Mouse (Mus musculus) c-Kit-positive CD71-negative TER-119-negative erythroid progenitor cells, embryonic 14.5 days (primary cell): ENCODE results near the gene Rad17.
A peak's percentile ranks its signal among the peaks of the same experiment; 100 is the strongest.

Source experiments
- DNase-seq: peaks from one replicate; pipeline ENCODE4 v3.0.0-alpha.2; 2013; ENCODE audit warnings: low read depth

The Rad17 gene

DNA sequence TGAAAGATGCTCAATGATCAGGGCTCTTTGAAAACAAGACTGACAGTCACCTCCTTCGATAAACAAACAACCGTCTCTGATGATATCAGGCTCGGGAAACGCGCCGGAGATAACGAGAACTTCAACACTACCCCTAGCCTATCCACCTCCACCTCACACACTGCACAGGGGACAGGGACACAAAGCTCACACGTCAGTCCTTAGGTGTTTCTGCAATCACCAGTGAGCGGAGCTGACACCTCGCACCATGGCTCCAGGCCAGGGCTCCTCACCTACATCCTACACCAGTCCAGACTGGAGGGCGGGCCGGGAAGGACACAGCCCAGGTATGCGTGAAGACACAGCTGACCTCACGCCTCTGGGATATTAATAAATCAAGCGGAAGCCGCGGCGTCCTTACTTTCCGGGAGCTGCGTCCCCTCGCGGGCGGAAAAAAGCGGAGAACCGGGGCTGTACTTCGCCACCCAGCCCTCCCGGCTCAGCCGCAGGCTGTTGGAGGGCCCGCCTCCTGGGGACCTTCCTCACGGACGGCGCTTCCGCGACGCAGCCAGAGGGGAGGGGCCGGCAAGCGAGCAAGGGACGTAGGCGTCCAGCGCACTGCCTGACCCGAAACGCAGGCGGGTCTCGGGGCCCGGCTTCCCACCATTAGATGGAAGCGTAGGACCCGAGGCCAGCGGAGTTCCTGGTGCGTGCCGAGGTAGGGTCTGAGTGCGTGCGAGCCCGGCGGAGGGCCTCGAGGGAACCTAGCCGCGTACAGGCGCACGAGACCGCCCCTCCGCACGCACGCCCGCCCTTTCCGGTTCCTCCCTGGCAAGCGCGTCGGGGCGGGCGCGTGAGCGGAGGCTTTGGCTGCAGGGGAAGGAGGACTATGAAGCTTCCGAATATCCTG is at the start of gene Rad17, which contains the start of gene Ak6:
Gene Rad17, minus strand, starts transcription at position 502 of the 889 bp plus-strand sequence.
Gene Ak6, plus strand, starts transcription at position 430 of the 889 bp plus-strand sequence.
- peak; percentile 86 for DNase-seq

DNA sequence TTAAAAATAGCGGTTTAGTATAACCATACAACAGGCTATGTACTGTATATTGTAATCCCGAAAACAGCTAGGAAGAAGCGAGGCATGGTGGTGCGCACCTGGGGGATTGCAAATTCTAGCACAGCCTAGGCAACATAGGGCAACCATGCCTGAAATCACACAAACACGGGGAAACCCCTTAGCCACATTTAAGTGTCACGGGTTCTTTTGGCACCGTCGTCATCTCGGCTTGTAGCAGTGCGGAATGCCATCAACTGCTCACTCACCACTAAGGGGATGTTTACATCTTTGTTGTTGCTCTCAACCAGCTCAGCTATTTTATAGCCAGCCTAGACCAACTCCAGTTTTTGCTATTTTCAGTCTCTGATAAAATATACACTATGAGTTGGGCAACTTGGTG is 48.0 kb upstream of the Rad17 start:
- no peak for DNase-seq

DNA sequence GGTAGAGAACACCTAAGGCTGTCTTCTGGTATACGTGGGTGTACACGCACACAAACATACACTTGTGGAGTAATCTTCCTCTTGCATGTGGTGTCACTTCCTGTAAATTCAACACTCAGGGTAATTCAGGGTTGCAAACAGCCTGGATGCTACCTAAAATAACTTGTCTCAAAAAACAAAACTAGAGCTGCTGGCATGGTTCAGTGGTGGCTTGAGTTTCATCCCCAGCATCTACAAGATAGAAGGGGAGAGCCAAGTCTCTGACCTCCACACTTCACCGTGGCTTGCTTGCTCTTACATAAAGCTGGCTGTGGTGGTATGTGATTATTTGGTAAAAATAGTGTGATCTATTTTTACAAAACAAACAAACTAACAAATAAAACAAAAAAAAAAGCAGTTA is 46.7 kb upstream of the Rad17 start:
- DNase-seq: no peak

DNA sequence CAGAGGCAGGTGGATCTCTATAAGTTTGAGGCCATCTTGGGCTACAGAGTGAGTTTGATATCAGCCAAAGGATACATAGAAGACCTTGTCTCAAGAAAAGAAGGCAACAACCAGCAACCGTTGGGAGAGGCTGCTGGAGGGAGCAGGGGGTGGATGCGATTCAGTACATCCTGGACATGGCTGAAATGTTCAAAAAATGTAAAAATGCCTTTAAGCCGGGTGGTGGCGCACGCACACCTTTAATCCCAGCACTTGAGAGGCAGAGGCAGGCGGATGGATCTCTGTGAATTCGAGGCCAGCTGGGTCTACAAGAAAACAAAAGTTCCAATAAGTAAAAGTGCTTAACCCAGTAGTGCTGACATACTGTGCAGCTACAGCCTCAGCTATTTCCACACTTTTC is 36.7 kb upstream of the Rad17 start:
- no peak for DNase-seq

DNA sequence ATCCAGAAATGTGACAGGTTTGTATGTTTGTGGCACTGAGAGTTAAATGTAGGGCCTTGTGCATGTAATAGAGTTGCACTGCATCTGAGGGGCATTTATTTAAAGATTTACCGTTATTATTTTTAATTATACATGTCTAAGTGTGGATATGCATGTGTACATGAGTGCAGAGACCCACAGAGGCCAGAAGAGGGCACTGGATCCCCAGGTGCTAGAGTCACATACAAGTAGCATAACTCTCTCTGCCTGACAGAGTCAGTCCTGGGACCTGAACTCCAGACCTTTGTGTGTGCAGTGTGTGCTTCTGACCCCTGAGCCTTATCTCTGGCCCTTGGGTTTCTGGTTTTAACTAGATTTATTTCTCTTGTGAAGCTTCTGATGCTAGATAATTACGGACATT is 33.5 kb upstream of the Rad17 start:
- no peak for DNase-seq

DNA sequence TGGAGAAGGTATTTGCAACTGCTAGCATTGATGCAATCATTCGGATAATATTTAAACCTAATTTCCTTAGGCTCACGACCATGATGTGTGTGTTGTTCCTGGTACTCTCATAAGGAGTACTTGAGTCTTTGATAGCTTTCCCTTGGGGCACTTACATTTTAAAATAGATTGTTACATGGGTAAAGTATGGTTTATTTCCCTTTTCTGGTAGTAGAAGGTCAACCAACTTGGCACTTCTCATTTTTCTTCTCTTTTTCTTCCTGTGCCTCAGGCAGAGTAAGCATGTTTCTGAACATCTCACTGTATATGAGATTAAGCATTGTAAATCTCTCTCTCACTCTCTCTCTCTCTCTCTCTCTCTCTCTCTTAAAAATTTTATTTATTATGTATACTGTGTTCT is 32.0 kb upstream of the Rad17 start:
- no peak for DNase-seq

DNA sequence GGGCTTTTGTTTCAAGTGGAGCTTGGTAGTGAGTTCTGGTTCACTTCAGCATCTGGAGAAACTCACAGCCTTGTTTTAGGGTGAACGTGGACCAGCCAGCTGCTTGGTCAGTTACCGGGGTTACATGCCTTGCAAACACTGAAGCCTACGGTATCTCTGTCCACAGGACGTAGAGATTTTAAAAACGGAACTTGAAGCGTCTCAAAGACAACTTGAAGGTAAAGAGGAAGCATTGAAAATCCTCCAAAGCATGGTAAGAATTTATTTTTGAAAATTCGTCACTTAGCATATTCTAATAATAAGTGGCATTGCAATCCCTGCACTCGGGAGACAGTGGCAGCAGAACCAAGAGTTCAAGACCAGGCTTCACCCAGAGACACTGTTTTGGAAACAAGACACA is 30.8 kb upstream of the Rad17 start:
- no peak for DNase-seq

DNA sequence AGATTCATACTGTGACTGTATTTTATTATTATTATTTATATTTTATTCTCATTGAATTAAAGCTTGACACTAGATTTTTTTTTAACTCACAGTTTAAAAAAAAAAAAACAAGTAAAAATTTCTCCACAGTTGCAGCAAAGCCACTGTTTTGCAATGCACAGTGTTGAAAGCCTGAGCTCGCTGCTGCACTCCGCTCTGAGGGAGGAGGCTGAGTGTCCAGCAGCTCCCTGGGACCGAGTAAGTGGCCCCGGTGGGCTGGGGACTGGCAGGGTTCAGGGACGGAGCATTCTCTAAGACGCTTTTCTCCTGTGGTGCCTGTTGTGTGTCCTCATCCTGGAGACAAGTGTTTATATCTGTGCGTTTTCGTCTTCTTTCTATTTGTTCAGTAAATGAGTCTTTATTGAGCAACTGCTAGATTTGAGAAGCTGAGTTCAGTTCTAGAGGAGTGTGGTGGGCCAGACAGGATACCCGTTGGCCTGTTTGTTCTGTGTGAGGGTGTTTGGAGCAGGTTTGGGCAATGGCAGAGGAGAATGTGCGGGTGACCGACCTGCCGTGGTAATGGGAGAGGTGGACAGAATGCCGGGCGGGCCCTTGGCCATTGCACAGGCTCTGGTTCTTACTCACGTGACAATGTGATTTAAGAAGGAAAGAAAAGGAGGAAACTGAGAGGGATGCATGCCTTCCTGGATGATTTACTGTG is 25.2 kb upstream of the Rad17 start:
- no peak for DNase-seq

DNA sequence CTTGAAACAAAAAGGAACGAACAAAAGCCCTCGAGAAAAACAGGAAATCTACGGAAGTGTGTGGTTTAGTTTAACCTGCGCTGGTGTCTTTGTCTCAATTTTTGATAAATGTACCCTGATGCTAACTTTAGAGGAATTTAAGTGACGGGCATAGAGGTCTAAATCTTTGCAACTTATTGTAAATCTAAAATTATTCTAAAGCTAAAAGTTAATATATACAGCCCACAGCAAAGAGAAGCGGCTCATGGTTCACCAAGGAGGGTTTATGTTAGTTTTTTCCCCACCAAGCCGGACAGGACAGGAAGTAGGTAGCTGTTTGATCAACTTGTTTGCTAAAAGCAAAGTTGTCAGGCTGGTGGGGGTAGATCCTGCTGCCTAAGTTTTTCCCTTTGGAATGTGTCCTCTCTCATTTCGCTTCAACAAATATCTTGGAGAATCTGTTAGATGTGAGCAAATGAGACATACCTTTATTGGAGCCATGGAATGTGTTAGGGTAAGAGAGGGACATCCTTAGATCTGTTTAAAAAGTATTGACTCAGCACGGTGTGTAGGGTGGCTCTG is 19.4 kb upstream of the Rad17 start:
- no peak for DNase-seq

DNA sequence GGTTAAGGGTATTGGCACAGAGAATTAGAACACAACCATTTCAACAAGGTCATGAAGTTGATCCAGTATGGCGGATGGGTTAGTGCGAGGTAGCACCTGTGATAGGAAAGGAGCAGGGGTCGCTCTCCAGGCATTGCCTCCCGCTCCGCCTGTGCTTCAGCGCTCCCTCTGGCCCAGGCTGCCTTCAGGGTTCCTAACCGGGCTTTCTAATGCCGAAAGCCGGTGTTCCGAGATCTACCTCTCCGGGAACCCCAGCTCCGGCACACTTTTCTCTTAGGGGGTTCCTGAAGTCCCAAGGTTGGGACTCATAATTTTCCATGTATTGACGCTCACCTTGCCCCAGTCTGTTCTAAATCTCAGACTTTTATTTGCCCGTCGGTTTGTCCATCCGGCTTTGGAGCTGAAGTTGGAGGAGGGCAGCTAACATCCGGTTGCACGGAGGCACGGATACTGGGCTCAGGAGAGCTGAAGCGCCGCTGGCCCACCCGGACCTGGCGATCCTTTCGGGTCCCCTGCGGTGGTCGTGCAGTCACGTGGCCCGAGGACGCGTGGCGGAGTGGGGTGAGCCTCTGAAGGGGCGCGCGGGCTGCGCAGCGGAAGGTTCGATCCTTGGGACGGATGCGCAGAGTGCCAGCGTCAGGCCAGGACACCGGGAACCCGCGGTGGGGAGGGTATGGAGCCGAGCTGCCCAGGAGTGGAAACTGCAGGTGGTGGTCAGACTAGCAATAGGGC is 18.6 kb upstream of the Rad17 start, which contains the start of gene Ccdc125:
Gene Ccdc125, plus strand, starts transcription at position 427 of the 732 bp plus-strand sequence.
- DNase-seq: no peak

DNA sequence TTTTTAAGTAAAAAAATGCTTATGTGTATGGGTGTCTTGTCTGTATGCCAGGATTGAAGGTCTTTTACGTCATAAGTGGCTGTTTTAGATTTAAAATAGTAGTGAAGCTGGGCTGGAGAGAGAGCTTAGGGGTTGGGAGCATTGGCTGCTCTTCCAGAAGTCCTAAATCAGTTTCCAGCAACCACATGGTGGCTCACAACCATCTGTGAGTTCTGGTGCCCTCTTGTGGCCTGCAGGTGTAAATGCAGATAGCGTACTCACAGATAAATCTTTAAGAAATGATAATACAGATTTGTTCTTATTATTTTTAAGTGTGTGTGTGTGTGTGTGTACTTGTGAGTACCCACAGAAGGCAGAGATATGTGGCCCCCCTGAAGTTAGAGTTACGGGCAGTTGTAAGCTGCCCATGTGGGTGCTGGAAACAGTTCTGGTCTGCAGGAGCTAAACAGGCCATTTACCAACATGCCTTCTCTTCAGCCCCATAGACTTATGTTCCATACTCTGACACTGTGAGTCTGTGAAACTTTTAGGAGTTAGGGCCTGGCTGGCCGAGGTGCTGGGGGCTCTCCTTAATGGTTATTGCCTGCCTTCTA is 9.1 kb upstream of the Rad17 start:
- DNase-seq: peak; percentile 68

DNA sequence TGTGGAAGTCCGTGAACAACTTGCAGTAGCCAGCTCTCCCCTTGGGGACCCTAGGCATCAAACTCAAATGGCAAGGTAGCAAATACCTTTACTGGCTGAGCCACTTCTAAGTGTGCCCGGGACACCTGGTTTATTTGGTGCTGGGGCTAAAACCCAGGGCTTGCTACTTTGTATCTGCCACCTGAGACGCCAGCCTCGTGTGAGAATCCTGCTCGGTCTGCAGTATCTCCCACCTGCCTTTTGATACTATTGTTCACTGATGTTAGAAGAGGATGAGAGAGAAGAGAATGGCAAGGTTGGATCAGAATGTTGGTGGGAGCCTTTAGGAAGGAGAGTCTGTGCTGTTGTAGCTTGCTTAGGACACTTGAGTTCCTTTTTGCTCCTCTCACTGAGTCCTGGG is 7.2 kb upstream of the Rad17 start:
- no peak for DNase-seq

DNA sequence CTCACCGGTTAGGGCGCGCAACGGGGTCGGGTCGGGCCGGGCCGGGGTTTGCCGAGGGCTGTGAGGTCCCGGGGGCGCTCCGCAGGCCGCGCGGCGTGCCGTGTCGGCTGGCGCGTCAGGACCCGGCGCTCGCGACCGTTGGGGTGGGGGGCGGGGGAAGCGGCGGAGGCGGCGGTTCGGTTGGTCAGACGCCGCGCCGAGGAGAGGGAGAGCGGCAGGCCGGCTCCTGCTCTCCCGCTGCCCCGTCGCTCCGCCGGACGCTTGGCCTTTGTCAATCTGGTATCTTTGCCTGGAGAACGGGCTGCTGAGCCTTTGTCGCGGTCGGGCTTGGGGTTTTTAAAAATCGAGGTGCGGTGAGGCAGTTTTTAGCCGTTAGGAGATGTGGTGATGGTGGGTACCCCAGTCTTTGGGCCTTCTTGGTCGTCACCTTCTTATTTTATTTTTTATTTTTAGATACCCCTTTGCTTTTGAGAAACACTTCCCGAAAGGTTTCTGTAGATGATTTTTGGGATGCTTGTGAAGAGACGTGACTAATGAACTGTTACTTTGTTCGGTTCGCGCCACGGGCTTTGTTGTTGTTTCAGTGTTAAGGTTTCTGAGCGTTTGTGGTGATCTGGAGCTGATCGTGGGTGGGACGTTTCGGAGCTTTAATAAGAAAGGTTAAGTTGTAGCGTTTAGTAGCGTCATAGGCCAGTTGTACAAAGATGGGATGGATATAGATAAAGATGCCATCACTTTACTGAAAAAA is 762 bp upstream of the Rad17 start, which contains the start of gene Taf9:
Gene Taf9, plus strand, starts transcription at position 141 of the 748 bp plus-strand sequence.
- no peak for DNase-seq

DNA sequence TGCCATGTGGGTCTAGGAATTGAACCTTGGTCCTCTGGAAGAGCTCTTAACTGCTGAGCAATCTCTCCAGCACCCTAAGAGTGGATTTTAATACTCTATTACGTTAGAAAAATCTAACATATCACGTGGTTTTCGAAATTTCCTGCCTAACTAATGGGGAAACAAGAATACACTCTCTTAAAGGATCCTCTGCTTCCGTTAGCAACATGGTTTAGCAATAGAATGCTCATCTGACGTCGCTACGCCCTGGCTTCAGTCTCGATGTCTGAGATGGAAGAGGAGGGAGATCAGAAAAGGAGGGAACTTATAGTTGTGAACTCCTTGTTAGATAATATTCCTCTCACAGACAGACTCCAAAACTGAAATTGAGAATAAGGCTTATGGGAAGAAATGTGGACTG is 2.6 kb downstream of the Rad17 start:
- DNase-seq: no peak

DNA sequence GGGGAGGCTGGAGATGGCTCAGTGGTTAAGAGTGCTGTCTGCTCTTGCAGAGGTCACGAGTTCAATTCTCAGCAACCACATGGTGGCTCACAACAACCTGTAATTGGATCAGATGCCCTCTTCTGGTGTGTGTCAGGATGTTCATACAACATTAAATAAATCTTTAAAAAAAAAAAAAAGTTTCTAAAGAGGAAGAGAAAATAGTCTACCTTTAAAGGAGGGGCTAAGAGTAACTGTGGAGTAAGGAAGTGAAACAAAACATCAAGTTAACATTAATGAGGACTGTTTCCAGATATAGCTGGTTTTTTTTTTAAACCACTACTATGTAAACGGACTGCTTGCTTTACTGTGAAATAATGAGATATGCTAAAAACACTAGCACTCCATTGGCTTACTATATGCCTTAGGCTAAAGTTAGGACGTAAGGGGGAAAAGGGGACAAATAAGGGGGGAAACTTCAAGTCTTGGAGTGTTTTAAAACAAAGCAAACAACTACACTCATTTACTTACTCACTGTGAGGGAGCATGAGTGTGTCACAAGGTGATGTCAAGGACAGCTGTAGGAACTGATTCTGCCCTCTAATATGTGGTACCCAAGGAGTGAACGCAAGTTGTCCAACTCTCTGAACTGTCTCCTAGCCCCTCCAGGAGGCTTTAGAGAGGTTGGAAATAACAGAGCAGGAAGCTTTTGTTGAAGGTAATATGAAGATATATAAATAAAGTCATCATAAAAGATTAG is 8.2 kb downstream of the Rad17 start:
- no peak for DNase-seq

DNA sequence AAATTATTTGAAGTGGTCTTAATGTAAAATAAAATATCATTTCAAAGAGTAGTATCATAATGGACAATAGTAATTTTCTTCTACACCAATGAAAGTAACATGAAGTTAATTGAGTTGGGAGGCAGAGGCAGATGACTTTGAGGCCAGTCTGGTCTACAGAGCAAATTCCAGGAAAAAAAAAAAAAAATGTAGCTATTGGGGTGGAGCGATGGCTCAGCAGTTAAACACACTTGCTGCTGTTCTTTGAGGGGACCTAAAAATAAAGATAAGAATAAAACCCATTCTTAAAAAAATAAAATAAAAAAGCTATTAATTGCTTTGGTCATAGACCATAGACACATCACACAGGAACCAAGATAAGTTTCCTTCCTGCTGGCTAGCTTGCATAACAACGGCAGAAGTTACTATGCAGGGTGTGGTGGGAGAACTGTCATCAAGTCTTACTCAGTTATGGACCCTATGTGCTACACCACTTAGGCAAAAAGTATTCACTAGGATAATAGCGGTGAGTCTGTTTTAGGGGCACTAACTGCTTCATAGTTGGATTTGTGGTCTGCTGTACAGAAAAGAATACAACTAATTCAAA is 16.7 kb downstream of the Rad17 start:
- DNase-seq: no peak

DNA sequence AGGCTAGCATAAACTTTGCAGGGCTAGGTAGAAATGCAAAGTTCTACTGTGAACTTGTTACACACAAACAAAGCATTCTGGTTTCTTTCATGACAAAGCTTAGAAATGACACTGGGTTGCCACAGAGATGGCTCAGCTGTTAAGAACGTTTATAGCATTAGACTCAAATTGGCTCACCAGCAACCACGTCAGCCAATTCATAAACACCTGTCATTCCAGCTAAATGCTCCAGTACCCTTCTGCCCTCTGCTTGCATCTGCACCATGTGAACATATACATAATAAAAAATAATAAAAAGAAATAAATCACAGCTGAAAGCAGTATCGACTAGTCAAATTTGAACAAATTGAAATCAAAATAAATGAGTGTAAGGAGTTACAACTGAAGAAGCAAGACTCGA is 28.6 kb downstream of the Rad17 start:
- DNase-seq: no peak

DNA sequence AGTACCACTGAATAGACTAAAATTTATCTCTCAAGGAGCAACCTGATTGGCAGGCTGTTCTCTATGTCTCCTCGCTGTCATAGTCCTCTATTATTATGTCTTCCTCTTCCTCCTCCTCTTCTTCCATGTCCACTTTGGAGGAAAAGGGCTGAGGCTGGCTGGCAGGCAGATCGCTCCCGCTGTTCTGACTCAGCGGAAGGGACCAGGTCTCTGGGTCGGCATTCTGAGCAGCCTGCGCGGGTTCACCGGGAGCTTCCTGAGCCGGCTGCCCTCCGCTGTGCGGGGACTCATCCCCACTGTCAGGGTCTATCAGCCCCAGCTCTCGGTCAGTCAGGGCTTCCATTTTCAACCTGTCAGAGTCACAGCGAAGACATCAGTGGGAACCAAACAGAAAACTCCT is 33.3 kb downstream of the Rad17 start:
- DNase-seq: no peak

DNA sequence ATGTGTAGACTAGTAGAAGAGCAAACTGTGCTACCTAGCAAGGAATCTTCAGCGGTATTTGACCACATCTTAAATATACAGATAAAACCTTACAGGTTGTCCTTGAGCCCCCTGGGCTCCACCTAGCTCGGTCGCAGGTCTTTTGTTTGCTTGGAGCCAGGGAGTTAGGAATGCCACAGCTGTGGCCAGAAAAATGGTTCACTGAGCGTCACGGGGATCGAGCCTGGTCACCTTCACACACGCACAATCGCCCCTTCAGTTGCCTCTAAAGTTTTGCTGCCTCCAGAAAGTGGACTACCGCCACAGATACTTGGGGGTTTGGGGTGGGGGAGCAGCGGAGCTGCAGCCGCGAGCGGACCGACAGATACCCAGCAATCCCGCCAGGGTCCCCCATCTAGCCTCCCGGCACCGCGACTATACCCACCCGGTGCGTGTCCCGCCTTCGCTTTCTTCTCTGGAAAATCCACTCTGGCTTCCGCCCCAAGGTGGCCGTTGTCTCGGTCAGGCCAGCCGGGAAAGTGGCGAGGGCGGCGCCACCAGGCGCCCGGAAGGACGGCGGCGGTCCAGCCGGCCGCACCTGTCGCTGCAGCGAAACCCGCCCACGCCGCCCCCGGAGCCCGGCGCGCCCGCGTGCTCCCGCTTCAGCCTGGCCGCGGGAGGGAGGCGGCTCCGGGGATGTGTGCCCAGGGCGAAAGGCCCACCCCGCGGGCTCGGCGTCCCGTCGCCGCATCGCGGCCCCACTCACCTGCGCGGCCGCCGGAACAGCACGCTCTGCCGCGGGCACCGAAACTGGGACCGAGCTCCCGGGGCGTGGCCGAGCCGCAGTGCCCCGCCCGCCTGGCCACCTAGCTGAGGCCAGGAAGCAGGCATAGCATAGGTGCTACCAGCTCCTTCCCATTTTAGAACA is 34.4 kb downstream of the Rad17 start, which contains the start of gene Marveld2:
Gene Marveld2, minus strand, starts transcription at position 791 of the 907 bp plus-strand sequence.
- DNase-seq: no peak
